Comparison of ENCODE assay signal across 8 mouse cellular contexts in genomic region chr10:86301117-86301490, GRCm38 (mm10). TPM values are rescaled to one million over a fixed set of nuclear protein-coding genes. Genes with fewer than 3 reads are reported as not detected.
DNase-seq lines count a peak whose midpoint lies in the region; ATAC-seq and TF ChIP-seq lines count a peak whose summit lies in the region.

No protein-coding gene starts in this region.

- no peak overlapping the region; the same call in 1 of the 2 replicates for H3K27ac ChIP-seq in cerebellum, adult 2 months (ENCODE audit: insufficient read depth, low read length)
- H3K27ac ChIP-seq in spleen, adult 2 months (ENCODE audit: insufficient read depth, low read length): 0 out of 2 replicates have a peak overlapping the region, but pooled peaks have one; percentile 4
- H3K27ac ChIP-seq in liver, embryonic 12.5 days: no peak overlapping the region

- DNase-seq in cerebellum, adult 2 months: no peak
- DNase-seq in cerebellum, adult 18-20 months: no peak
- DNase-seq in spleen, adult 2 months (ENCODE audit: low read depth in 1 of 2, low spot score in 2 of 2): no peak
- DNase-seq in spleen, adult 18-20 months: no peak
- peak; percentile 39 for DNase-seq in yolk sac, embryonic 10.5 days (ENCODE audit: low spot score)
- no peak for DNase-seq in right cerebral cortex, postnatal 14 days
- no peak for DNase-seq in cerebellum, postnatal 14 days

- WGBS in cerebellum, adult 2 months: 33% methylated on average over 10 of the region's 10 CpGs
- WGBS in spleen, adult 2 months: 19% methylated on average over 10 of the region's 10 CpGs
- 4% methylated on average over 10 of the region's 10 CpGs for WGBS in liver, embryonic 12.5 days (ENCODE audit: insufficient replicate concordance)

- H3K9ac ChIP-seq in liver, embryonic 12.5 days: peak overlapping the region; percentile 61

- no peak for ATAC-seq in liver, embryonic 12.5 days

- H3K36me3 ChIP-seq in spleen, adult 2 months (ENCODE audit: control insufficient read depth, insufficient read depth, low read length): no peaks in the 10 kb centered on the region
- H3K36me3 ChIP-seq in liver, embryonic 12.5 days: no peaks in the 10 kb centered on the region

- no peak for TF ChIP-seq POLR2A in cerebellum, adult 2 months (IDR thresholded peaks at IDR 0.05; ENCODE audit: borderline replicate concordance, insufficient read depth, low read length)
- no peak for TF ChIP-seq POLR2A in spleen, adult 2 months (IDR thresholded peaks at IDR 0.05; ENCODE audit: low read depth, low read length)

- peaks cover 10% of the 10 kb centered on the region for H3K4me1 ChIP-seq in cerebellum, adult 2 months (ENCODE audit: control insufficient read depth, insufficient read depth, low read length)
- H3K4me1 ChIP-seq in spleen, adult 2 months (ENCODE audit: control insufficient read depth, insufficient read depth, insufficient read length): no peaks in the 10 kb centered on the region
- H3K4me1 ChIP-seq in liver, embryonic 12.5 days: peaks cover 36% of the 10 kb centered on the region

- peak overlapping the region; percentile 86 for H3K4me2 ChIP-seq in liver, embryonic 12.5 days

- no peaks in the 10 kb centered on the region for H3K9me3 ChIP-seq in liver, embryonic 12.5 days (replicated peaks)

- peak overlapping the region; percentile 59 for H3K4me3 ChIP-seq in cerebellum, adult 2 months (replicated peaks; ENCODE audit: insufficient read depth, low read depth, low read length)
- H3K4me3 ChIP-seq in spleen, adult 2 months (ENCODE audit: extremely low read depth, insufficient read depth, insufficient read length): peak overlapping the region; percentile 49
- H3K4me3 ChIP-seq in liver, embryonic 12.5 days: peak overlapping the region; percentile 56

- no peak for TF ChIP-seq CTCF in cerebellum, adult 2 months (IDR thresholded peaks at IDR 0.05; ENCODE audit: borderline replicate concordance, insufficient read depth, low read depth, low read length)
- no peak for TF ChIP-seq CTCF in spleen, adult 2 months (IDR thresholded peaks at IDR 0.05; ENCODE audit: extremely low read depth, insufficient read depth, insufficient read length, insufficient replicate concordance)

- no peaks in the 10 kb centered on the region for H3K27me3 ChIP-seq in cerebellum, adult 2 months (ENCODE audit: control insufficient read depth, insufficient read depth, low read length)
- H3K27me3 ChIP-seq in spleen, adult 2 months (ENCODE audit: control insufficient read depth, insufficient read depth, low read length): peaks cover 6% of the 10 kb centered on the region; the same call in 1 of the 2 replicates
- peaks cover 59% of the 10 kb centered on the region for H3K27me3 ChIP-seq in liver, embryonic 12.5 days (replicated peaks)

RNA-seq across cellular contexts. Expression of gene Timp3, which starts 0.9 kb away (rescaled TPM):
- 47.7 and 48.9 TPM in 2 replicates for polyA plus RNA-seq in cerebellum, adult 2 months (2012; rRNA removed)
- polyA plus RNA-seq in spleen, adult 2 months (2012; rRNA removed): 25.3 and 54.1 TPM in 2 replicates
- polyA plus RNA-seq in liver, embryonic 12.5 days (2016; fragmentation: Nextera tagmentation; extraction: Ambion mirVana): 16.3 and 17.0 TPM in 2 replicates
